Mouse (Mus musculus) frontal cortex, postnatal 10 days (tissue): ENCODE results near the gene Bola2.
"Not testable (repeated sequence)": the region's sequence is repeated elsewhere in the genome, so short reads cannot be mapped to it uniquely, and the experiment has no call there.

ENCODE experiments used
- DNase-seq, 2 experiments: peaks; one replicate each; pipeline ENCODE4 v3.0.0; 2022; ENCODE audit warnings: low spot score in 2 of 2, mixed read lengths in 1 of 2

Bola2 gene

DNA sequence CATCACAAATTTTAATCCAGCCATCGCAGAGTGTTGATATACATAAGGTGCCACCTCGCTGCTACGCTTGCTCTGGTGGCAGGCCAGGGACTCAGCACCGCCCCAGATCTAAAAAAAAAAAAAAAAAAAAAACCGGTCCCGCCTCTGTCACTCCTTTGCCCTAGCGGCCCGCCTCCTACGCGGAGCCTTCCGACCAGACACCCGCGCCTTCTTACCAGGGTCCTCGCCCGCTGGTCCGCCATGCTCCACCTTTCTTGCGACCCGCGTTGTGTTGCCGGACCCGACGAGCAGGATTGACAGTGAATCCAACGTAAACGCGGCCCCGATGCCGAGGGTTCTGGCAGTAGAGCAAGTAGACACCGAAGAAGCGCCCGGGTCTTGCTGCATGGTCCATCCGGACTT lies at the start of gene Bola2:
Gene Bola2 (plus strand): TSS at position 192 of the 402 bp plus-strand sequence.
- no peak for DNase-seq

GRCm38 (mm10) chr7:126645708-126646107 lies 49.5 kb upstream of the Bola2 start:
- DNase-seq: no peak

- no peak for DNase-seq
Observed at GRCm38 (mm10) chr7:126648486-126648885, 46.7 kb upstream of the Bola2 start.

- peak; percentile 86 to 91 for DNase-seq
Observed at GRCm38 (mm10) chr7:126649231-126650051, 45.8 kb upstream of the Bola2 start, which contains the start of gene Sgf29. Gene Sgf29 (plus strand): TSS chr7:126649309.

DNA sequence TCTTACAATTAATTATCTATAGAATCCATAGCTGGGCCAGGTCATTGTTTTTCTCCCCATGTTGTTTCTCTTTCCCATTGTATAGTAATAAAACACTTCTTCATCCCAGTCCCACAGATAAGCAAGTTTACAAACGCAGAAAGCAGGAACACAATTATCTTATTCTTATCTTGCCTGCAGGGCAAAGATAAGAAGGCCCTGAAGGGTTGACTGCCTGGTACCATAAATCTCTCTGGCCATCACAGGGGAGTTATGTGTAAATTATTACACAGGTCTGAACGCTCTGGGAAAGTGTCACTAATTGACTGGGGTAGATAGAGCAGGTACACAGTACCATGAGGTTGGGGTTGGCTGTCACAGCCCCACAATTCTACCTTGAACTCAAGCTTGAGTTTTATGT lies 44.3 kb upstream of the Bola2 start:
- no peak for DNase-seq

DNA sequence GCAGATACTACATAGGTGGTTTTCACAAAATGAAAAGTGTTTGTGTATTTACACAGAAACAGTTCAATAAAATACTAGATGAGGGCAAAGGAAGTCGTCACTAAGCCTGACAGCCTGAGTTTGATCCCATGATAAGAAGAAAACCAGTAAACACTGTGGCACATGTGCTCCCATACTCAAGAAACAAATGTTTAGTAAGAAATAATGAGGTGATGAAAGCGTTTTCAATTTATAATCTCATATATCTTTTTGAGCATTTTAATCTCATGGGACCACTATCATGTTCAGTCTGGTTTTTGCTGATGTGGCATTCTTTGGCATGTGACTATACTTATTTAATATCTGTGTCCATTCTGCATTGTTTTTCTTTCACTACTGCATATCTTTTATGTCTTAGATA lies 41.2 kb upstream of the Bola2 start:
- no peak for DNase-seq

- no peak for DNase-seq
Observed at GRCm38 (mm10) chr7:126655695-126656094, 39.5 kb upstream of the Bola2 start.

DNA sequence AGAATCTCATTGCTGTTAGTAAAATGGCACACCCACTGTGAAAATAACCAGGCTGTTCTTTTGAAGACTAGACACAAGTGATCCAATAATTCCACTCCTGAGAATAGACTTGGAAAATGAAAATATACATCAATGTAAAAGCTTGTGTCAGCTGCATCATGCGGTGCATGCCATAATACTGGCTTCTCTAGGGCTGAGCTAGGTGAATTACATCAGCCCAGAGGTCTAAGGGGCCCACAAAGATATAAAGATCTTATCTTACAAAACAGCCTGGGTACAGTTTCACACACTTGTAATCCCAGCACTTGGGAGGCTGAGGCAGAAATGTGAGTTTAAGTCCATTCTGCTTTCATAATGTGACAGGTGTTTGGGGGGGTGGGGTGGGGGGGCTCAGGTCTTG lies 37.7 kb upstream of the Bola2 start:
- DNase-seq: no peak

GRCm38 (mm10) chr7:126659771-126660170 lies 35.4 kb upstream of the Bola2 start:
- DNase-seq: no peak

DNA sequence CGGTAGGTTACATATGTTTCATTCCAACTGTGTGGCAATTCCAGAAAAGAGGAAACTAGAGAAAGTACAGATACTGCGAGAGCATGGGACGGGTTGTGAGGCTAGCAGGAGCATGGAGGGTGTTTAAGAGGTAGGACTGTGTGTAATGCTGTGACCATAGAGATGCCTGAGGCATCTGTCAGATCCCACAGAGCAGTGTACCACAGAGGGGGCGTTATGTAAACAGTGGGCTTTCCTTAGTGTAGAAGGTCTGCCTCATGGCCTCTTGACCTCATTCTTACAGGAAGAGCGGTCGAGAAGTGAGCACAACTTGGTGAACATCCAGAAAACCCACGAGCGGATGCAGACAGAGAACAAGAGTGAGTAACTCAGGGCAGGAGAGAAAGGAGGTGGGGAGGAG lies 31.6 kb upstream of the Bola2 start:
- DNase-seq: no peak

DNA sequence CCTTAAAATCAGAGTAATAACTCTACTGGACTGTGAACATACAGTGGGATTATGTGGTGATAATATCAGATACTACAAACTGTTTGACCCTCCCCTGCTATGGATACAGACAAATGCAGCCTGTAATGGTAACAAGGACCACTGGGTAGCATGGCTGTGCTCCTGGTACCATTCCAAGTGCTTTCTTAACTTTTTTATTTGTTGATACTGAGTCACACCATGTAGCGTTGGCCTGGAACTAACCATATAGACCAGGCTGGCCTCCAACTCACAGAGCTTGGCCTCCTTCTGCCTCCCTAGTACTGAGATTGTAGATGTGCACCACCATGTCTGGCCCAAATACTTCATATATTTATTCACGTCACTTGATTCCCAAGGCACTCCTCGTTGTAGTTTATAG lies 29.9 kb upstream of the Bola2 start:
- no peak for DNase-seq

DNA sequence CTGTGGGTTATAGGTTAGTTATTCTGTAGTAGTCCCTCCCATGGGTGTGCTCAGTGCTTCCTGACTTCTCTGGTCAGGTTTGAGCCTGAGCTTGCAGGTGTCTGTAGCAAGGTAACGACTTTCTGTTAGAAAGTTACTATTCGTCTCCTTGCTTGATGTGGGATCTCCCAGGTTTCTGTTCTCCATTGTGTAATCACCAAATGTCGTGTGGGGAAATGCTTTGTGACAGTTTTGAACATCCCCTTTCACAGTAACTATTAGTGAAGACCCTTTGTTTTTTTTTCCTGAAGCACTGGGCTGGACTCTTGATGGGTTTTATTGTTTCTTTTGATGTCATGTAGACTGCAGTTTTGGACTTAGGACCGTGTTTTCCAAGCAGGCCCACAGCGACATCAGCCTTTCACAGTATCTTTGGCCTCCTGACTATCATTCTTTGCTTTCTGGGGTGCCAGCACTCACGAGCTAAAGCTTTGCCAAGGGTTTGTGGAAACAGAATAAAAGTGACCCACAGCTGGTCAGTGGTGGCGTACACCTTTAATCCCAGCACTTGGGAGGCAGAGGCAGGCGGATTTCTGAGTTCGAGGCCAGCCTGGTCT lies 27.6 kb upstream of the Bola2 start:
- no peak for DNase-seq

GRCm38 (mm10) chr7:126668452-126668851 lies 26.7 kb upstream of the Bola2 start:
- DNase-seq: no peak

GRCm38 (mm10) chr7:126670152-126670551 lies 25.0 kb upstream of the Bola2 start:
- no peak for DNase-seq

- DNase-seq: no peak
Observed at GRCm38 (mm10) chr7:126672111-126672510, 23.1 kb upstream of the Bola2 start.

DNA sequence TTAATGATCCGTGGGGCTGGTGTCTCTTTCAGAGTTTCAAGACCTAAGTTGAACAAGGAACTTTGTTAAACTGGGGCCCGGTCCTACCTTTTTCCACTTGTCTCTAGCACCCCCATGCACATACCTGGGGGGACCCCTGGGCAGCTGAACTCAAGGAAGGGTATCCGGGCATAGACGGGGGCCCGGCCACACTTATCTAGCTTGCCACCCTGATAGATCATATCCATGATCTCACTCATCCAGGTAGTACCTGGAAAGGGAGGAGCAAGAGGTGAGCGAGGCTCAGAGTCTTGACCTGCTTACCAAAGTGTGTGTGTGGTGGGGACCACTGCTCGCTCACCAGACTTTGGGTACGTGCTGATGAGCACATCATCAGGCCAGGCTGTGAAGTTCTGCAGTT lies 20.1 kb upstream of the Bola2 start:
- no peak for DNase-seq

DNA sequence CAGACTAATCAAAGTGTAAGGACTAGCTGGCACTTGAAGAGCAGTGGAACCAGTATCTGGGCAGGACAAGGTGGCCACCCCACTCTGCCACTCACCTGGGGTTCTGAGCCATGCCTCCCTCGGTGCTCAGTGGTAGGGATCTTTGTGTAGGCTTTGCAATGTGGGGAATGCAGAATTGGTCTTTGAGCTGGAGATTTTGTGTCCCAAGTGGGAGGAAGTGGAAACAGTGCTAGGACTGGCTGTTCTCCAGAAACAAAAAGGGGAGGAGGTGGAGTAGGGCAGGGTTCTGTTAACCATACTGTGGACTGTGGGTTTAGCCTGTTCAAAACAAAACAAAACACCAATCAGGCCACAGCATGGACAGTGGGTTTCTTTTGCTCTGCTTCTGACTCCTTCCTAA lies 19.0 kb upstream of the Bola2 start, which contains the start of gene Sult1a1:
Gene Sult1a1 (minus strand): TSS at position 226 of the 400 bp plus-strand sequence.
- DNase-seq: no peak

DNA sequence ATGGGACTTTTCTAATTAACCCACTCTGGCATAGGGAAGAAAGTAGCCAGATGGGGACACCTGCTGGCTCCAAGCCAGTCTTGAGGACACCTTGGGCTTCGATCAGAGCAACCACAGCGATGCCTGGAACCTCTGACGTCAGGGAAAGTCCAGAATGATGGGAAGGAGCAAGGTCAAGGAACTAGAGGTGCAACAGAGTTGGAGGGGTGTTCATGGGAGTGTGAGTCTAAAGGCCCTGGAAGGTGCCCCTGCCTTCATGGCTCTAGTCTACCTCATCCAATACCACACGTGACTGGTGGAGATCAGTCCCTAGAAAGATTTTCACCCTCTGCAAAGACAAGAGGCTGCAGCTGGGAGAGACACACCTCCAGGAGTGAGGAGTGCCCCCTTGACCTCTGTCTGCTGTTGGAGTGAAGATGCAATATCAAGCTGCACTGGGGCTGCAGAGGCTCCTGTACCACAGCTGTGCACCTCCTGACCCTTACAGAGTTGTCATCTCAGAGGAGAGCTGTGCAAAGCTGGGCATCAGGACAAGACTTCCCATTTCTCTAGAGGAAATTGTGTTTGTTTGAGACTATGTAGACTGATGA lies 18.5 kb upstream of the Bola2 start:
- no peak for DNase-seq

GRCm38 (mm10) chr7:126678545-126679341 lies 16.5 kb upstream of the Bola2 start:
- DNase-seq: no peak

DNA sequence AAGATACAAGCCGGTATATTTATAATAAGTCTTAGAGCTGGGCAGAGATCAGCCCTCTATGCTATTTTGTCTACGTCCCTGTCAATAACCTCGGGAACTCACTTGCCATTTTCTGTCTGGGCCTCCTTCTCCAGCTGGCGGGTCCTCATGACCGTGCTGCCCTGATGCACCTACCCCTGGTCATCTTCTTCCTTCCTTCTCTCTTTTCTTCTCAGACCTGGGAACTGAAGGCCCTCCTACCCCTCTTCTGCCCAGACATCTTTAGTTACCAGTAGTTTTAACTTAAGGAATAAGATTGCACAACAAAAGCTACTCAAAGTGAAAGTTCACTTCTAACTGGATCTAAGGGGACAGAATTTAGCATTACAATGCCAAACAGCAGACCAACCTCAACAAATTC lies 15.5 kb upstream of the Bola2 start:
- DNase-seq: no peak

DNA sequence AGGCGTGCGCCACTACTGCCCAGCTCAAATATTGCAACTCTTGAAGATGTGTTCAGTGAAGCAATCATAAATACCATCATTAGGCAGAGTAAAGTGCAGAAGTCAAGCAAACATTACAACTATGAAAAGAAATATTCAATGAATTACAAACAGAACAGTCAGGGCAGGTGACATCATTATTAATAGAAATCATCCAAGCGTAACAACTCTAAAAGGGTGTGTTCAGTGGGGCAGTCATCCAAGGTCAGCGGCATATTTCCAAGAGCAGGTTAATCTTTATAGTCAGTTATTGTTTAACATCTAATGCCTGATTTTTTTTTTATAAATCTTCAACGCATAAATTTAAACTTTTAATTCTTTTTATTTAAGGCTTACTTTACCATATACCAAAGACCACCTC lies 14.0 kb upstream of the Bola2 start:
- DNase-seq: no peak

GRCm38 (mm10) chr7:126688156-126688555 lies 7.0 kb upstream of the Bola2 start:
- DNase-seq: not testable (repeated sequence)
